Comparison of ENCODE assay signal across 8 mouse cellular contexts in genomic region chr8:126975706-126976105, GRCm38 (mm10). TPM values are rescaled to one million over a fixed set of nuclear protein-coding genes. Genes with fewer than 3 reads are reported as not detected.
DNase-seq lines count a peak whose midpoint lies in the region; ATAC-seq lines count a peak whose summit lies in the region.

No protein-coding gene starts in this region.

- no peaks in the 10 kb centered on the region for H3K4me1 ChIP-seq in hindbrain, embryonic 14.5 days (replicated peaks; ENCODE audit: control insufficient read depth, insufficient read depth, low read length)
- no peaks in the 10 kb centered on the region for H3K4me1 ChIP-seq in hindbrain, embryonic 12.5 days

- H3K36me3 ChIP-seq in hindbrain, embryonic 14.5 days (replicated peaks; ENCODE audit: control insufficient read depth, insufficient read depth), result no peaks in the 10 kb centered on the region
- no peaks in the 10 kb centered on the region for H3K36me3 ChIP-seq in hindbrain, embryonic 12.5 days

- H3K27me3 ChIP-seq in hindbrain, embryonic 14.5 days (ENCODE audit: control insufficient read depth, insufficient read depth, low read length), result peaks cover 11% of the 10 kb centered on the region; the same call in 1 of the 2 replicates
- peaks cover 15% of the 10 kb centered on the region for H3K27me3 ChIP-seq in hindbrain, embryonic 12.5 days

- no peaks in the 10 kb centered on the region for H3K9me3 ChIP-seq in hindbrain, embryonic 14.5 days (ENCODE audit: control insufficient read depth, low read length)
- no peaks in the 10 kb centered on the region for H3K9me3 ChIP-seq in hindbrain, embryonic 12.5 days (replicated peaks)

- no peak overlapping the region for H3K4me3 ChIP-seq in hindbrain, embryonic 14.5 days (replicated peaks; ENCODE audit: low read length)
- H3K4me3 ChIP-seq in hindbrain, embryonic 12.5 days, result no peak overlapping the region

- H3K4me2 ChIP-seq in hindbrain, embryonic 14.5 days (replicated peaks), result no peak overlapping the region
- H3K4me2 ChIP-seq in hindbrain, embryonic 12.5 days (replicated peaks), result no peak overlapping the region

- ATAC-seq in hindbrain, embryonic 14.5 days (ENCODE audit: low FRiP score), result no peak
- no peak for ATAC-seq in hindbrain, embryonic 12.5 days (ENCODE audit: low FRiP score)
- 0 out of 2 replicates have a peak, but pooled peaks have one; percentile 41 for ATAC-seq in erythroid progenitor cell, adult 5-6 weeks (replicated peaks; ENCODE audit: low FRiP score, poor library complexity, severe bottlenecking)

- peak; percentile 87 for DNase-seq in hindbrain, embryonic 14.5 days (ENCODE audit: low spot score)
- DNase-seq in 416B (ENCODE audit: low read depth) (peak; percentile 82), ES-CJ7 (ENCODE audit: low read depth, low spot score) (peak; percentile 72)
- DNase-seq in spleen, postnatal 4 days (ENCODE audit: low spot score in 2 of 2), result no peak
- DNase-seq in ovary, adult 18-20 months (ENCODE audit: low spot score), result no peak
- no peak for DNase-seq in right cerebral cortex, postnatal 10 days (ENCODE audit: low spot score in 2 of 2)

- no peak overlapping the region for H3K27ac ChIP-seq in hindbrain, embryonic 14.5 days
- H3K27ac ChIP-seq in hindbrain, embryonic 12.5 days, result no peak overlapping the region

- 21% methylated on average over 1 of the region's 1 CpGs for WGBS in hindbrain, embryonic 14.5 days
- WGBS in hindbrain, embryonic 12.5 days, result 16% methylated on average over 1 of the region's 1 CpGs

- no peak overlapping the region for H3K9ac ChIP-seq in hindbrain, embryonic 14.5 days
- no peak overlapping the region for H3K9ac ChIP-seq in hindbrain, embryonic 12.5 days

RNA-seq across cellular contexts. Expression of gene Rbm34, which starts 4.8 kb away (rescaled TPM):
- 23.2 and 24.3 TPM in 2 replicates for polyA plus RNA-seq in hindbrain, embryonic 14.5 days (2014; fragmentation: Nextera tagmentation; extraction: Ambion mirVana)
- polyA plus RNA-seq in hindbrain, embryonic 12.5 days (2016; fragmentation: Nextera tagmentation; extraction: Ambion mirVana), result 31.4 and 34.1 TPM in 2 replicates
- total RNA-seq in erythroid progenitor cell, adult 5-6 weeks (2015; ENCODE audit: low replicate concordance), result 6.8 and 10.9 TPM in 2 replicates
- total RNA-seq in erythroid progenitor cell, adult 5-6 weeks (2017; ENCODE audit: low replicate concordance), result 8.7 and 10.8 TPM in 2 replicates

RNA-seq across cellular contexts. Expression of gene Tomm20, which starts 30.1 kb away (rescaled TPM):
- 208 and 216 TPM in 2 replicates for polyA plus RNA-seq in hindbrain, embryonic 14.5 days (2014; fragmentation: Nextera tagmentation; extraction: Ambion mirVana)
- 181 and 182 TPM in 2 replicates for polyA plus RNA-seq in hindbrain, embryonic 12.5 days (2016; fragmentation: Nextera tagmentation; extraction: Ambion mirVana)
- 16.3 and 40.4 TPM in 2 replicates for total RNA-seq in erythroid progenitor cell, adult 5-6 weeks (2015; ENCODE audit: low replicate concordance)
- total RNA-seq in erythroid progenitor cell, adult 5-6 weeks (2017; ENCODE audit: low replicate concordance), result 43.8 and 48.9 TPM in 2 replicates

Comparison
In these comparisons a context has a peak if more than half of its experiments do, and no peak if none do; other contexts are left out.
1. DNase-seq: peak in hindbrain, embryonic 14.5 days (single experiment), 416B (single experiment) and ES-CJ7 (single experiment); none in spleen, postnatal 4 days (0 of 2), ovary, adult 18-20 months (single experiment) and right cerebral cortex, postnatal 10 days (0 of 2).